Mouse (Mus musculus) limb, embryonic 13.5 days (tissue): ENCODE data around the gene Mtss1l. TPM values are rescaled to one million over a fixed set of nuclear protein-coding genes. Genes with fewer than 3 reads are reported as not detected.

Source experiments
- ATAC-seq: fragments of 200-750 bp; cut with Nextera tagmentation; 2 replicates; pipeline ENCODE4 v1.8.0; 2017; ENCODE audit warnings: low read depth, moderate number of reproducible peaks, moderate TSS enrichment; ENCODE audit not compliant: low FRiP score
- H3K27ac ChIP-seq: fragments of 300-500 bp; sonication (generic); 2 replicates; pipeline ENCODE4 v1.5.1; 2015; ENCODE audit warnings: inconsistent platforms, mild to moderate bottlenecking, moderate library complexity
- H3K27me3 ChIP-seq: fragments of 300-500 bp; sonication (generic); 2 replicates; pipeline ENCODE4 v1.6.1; 2015; ENCODE audit warnings: mild to moderate bottlenecking, inconsistent platforms
- H3K36me3 ChIP-seq: fragments of 300-500 bp; sonication (generic); 2 replicates; pipeline ENCODE4 v1.6.1; 2015; ENCODE audit warnings: inconsistent platforms, mild to moderate bottlenecking, moderate library complexity
- H3K4me1 ChIP-seq: fragments of 300-500 bp; sonication (generic); 2 replicates; pipeline ENCODE4 v1.6.1; 2015; ENCODE audit warnings: inconsistent platforms
- H3K4me2 ChIP-seq: fragments of 300-500 bp; sonication (generic); replicated peaks from 2 replicates; pipeline ENCODE4 v1.6.1; 2015; ENCODE audit warnings: inconsistent platforms, mild to moderate bottlenecking, moderate library complexity
- H3K4me3 ChIP-seq: fragments of 300-500 bp; sonication (generic); 2 replicates; pipeline ENCODE4 v1.5.1; 2015; ENCODE audit warnings: moderate library complexity, mild to moderate bottlenecking, inconsistent platforms
- H3K9ac ChIP-seq: fragments of 300-500 bp; sonication (generic); 2 replicates; pipeline ENCODE4 v1.6.1; 2015; ENCODE audit warnings: mild to moderate bottlenecking, inconsistent platforms
- H3K9me3 ChIP-seq: fragments of 300-500 bp; sonication (generic); 2 replicates; pipeline ENCODE4 v1.6.1; 2016; ENCODE audit warnings: inconsistent platforms
- WGBS: fragments of 180-500 bp; shearing (Covaris S2); methylation state at CpG from one replicate; pipeline ENCODE4 v1.1.7; 2015; 5-methylcytosine and 5-hydroxymethylcytosine counted together
- polyA plus RNA-seq: library from polyadenylated mRNA; unstranded; fragments of >200 nt; fragmentation: Nextera tagmentation; extraction: Ambion mirVana; gene quantifications from 2 replicates; pipeline ENCODE4 v1.2.1, GENCODE M21; 2015

Mtss1l gene
- polyA plus RNA-seq, 1 experiment from 2014 or later = 10.4 TPM

DNA sequence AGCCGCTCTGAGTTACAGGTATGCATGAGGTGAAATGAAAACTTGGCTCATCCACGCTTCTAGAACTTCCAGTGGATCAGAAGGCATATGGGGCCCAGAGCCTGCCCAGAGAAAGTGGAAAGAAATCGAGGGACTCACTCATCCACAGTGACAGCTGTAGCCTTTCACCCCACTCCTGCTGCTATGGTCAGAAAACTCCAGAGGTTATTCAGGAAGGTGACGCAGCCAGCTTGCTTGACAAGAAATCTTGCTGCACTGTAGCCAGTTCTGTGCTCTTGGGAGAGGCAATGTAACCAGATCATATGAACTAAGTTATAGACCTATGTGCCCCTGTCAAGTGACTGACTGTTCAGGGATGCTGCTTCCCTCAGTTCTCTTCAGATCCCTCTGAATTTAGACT, 25.2 kb upstream of the Mtss1l start:
- H3K36me3 ChIP-seq = peaks cover 12% of the 10 kb centered on the region
- H3K27ac ChIP-seq = no peak overlapping the region
- no peaks in the 10 kb centered on the region for H3K27me3 ChIP-seq
- WGBS = 90% methylated on average over 4 of the region's 4 CpGs
- no peak overlapping the region for H3K9ac ChIP-seq
- no peak for ATAC-seq
- H3K4me2 ChIP-seq = no peak overlapping the region
- H3K4me1 ChIP-seq = peaks cover 13% of the 10 kb centered on the region
- no peak overlapping the region for H3K4me3 ChIP-seq
- H3K9me3 ChIP-seq = no peaks in the 10 kb centered on the region

DNA sequence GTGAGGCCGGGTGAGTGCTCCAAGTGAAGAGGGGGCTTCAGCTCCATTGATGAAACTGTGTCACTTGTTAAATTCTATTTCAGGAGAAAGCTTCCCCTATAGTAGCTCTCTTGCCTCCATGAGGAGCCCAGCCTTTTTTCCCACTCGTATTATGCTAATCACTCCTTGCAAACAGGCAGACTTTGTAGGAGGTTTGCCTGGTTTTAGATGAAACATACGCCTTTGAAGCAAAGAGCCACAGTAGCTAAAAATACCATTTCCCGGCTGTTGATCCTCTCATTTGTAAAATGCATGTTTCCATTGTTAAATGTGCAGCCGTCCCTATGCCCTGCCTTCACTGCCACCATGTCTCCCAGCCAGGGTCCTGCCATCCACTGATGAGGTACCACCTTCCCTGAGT, 23.7 kb upstream of the Mtss1l start:
- 82% methylated on average over 5 of the region's 5 CpGs for WGBS
- Histone ChIP-seq H3K9ac (no peak overlapping the region), H3K27ac (no peak overlapping the region), H3K9me3 (no peaks in the 10 kb centered on the region), H3K4me1 (peaks cover 23% of the 10 kb centered on the region), H3K27me3 (no peaks in the 10 kb centered on the region), H3K36me3 (peaks cover 16% of the 10 kb centered on the region), H3K4me2 (no peak overlapping the region), H3K4me3 (no peak overlapping the region)
- no peak for ATAC-seq

DNA sequence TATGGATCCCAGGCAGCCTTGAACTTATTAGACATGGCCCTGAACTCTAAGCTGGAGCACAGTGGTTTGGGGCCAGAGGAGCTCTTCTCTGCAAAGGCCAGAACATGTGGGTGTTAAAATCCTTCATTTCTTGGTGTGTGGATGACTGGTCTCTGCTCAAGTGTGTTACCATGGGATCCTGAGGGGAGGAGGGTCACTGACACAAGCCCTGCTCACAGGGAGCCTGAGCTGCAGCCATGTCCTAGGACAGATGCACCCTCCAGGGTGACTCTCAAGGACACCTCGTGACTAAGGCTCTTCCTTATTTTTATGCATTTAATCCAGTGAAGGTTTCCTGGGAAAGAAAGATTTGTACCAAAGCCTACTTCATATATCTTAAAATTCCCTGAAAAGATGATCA, 23.2 kb upstream of the Mtss1l start:
- peaks cover 29% of the 10 kb centered on the region for H3K4me1 ChIP-seq
- ATAC-seq = no peak
- no peaks in the 10 kb centered on the region for H3K27me3 ChIP-seq
- H3K9ac ChIP-seq = no peak overlapping the region
- H3K4me2 ChIP-seq = no peak overlapping the region
- H3K4me3 ChIP-seq = no peak overlapping the region
- no peaks in the 10 kb centered on the region for H3K9me3 ChIP-seq
- peaks cover 16% of the 10 kb centered on the region for H3K36me3 ChIP-seq
- H3K27ac ChIP-seq = no peak overlapping the region
- 69% methylated on average over 1 of the region's 1 CpGs for WGBS

DNA sequence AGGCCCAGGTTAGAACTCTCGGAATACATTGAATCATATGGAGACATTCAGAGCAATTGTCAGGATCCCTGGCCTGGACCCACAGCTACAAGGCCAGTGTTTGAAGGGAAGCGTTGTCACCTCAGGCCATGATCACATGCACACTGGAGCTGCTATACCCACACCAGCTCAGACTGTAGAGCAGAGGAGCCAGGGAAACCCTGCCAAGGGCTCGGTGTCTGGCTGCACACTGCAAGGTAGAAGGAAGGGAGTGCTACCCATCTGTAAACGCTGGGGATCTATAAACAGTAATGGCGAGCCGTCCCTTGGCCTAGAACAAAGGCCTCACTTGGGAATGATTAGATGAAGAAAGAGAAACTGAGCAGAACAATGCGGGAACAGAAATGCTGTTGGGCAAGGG, 21.8 kb upstream of the Mtss1l start:
- no peak overlapping the region for H3K4me2 ChIP-seq
- no peaks in the 10 kb centered on the region for H3K27me3 ChIP-seq
- 77% methylated on average over 7 of the region's 7 CpGs for WGBS
- H3K4me3 ChIP-seq = no peak overlapping the region
- ATAC-seq = no peak
- no peak overlapping the region for H3K27ac ChIP-seq
- H3K36me3 ChIP-seq = peaks cover 16% of the 10 kb centered on the region
- no peak overlapping the region for H3K9ac ChIP-seq
- H3K9me3 ChIP-seq = no peaks in the 10 kb centered on the region
- H3K4me1 ChIP-seq = peaks cover 42% of the 10 kb centered on the region

DNA sequence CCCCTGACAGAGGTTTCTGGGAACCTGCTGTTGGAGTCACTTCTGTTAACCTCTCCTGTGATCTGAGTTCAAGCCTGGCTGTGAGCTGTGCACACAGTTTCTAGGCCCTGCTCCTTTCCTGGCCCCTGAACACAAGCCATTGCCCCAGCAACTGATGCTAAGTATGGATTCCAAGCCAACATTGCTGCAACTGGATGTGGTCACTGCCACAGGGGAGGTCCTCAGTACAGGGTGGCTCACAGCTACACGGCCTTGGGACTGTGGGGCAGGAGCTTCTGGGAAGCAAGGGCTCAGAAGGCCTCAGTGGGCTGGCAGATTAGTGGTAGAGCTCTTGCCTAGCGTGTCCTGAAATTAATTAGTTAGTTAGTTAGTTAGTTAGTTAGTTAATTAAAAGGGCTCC, 20.7 kb upstream of the Mtss1l start:
- Histone ChIP-seq H3K27ac (no peak overlapping the region), H3K9me3 (no peaks in the 10 kb centered on the region), H3K9ac (no peak overlapping the region), H3K4me2 (no peak overlapping the region), H3K4me3 (no peak overlapping the region), H3K27me3 (no peaks in the 10 kb centered on the region), H3K36me3 (peaks cover 16% of the 10 kb centered on the region), H3K4me1 (peaks cover 43% of the 10 kb centered on the region)
- WGBS = 85% methylated on average over 2 of the region's 2 CpGs
- no peak for ATAC-seq

DNA sequence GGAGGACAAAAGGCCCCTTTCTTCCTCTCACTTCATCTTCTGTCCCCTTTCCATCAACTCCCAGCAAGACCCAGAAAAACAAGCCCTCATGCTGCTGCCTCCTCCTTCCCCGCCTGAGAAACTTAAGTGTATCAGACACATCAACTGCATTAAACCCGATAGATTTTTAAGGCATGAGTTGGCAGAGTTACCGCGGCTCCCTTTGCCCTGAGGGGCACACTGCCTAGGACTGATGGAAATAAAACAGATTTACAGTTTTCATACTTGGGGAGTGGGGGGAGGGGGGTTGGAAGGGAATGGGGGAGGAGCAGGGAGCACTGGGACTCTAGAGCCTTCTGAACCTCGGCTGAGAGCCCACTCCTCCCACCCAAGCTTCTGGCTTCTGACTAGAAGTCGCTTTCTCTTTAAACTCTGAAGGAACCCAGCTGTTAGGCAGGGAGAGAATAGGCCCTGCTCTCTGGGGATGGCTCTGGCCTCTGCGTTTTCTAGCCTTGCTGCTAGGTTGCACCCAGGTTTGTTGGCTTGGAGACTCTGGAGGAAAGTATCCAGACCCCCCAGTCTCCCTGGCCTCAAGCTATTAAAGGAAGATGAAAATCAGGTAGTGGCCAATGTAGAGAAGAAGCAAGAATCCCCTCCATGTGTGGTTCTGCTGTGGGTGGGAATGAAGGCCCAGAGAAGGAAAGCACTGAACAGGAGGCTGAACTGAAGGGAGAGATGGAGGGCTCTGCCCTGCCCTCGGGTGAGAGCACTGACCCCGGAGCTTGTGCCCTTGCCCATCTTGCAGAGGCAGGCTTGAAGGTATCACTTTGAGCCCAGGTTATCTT, 18.4 kb upstream of the Mtss1l start:
- Histone ChIP-seq H3K4me1 (peaks cover 48% of the 10 kb centered on the region), H3K9ac (peak overlapping the region; percentile 50), H3K4me2 (peak overlapping the region; percentile 31), H3K27ac (peak overlapping the region; percentile 88), H3K4me3 (no peak overlapping the region), H3K36me3 (peaks cover 10% of the 10 kb centered on the region; the same call in 1 of the 2 replicates), H3K27me3 (no peaks in the 10 kb centered on the region), H3K9me3 (no peaks in the 10 kb centered on the region)
- ATAC-seq = peak; percentile 34; the same call in 1 of the 2 replicates
- WGBS = 40% methylated on average over 9 of the region's 9 CpGs

DNA sequence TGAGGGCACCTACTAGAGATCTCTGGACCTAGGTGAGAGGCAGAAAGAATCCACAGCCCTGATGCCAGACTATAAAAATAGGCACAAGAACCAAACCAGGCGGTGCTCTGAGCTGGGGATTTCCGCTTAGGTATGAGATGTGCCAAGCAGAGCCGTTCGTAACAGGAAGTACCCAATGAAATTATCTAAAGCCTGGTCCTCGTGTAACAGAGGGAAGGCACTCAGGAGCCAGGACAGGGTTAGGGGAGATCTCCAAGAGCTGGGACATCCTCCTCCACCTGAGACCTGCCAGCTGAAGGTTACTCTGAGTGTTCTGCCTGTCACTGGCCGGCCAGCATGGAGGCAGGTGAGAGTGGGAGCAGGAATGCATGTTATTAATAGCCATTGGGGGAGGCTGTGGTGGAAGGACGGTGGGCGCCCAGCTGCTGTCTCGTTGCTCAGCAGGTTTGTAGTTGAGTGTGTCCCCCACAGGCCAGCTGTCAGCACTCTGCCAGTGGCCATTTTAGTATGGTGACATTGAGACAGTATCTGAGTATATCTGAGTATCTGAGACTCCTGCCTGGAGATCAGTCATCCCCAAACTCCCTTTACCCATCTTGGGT, 17.7 kb upstream of the Mtss1l start:
- Histone ChIP-seq H3K36me3 (peaks cover 10% of the 10 kb centered on the region; the same call in 1 of the 2 replicates), H3K4me2 (peak overlapping the region; percentile 31; the same call in 1 of the 2 replicates), H3K4me1 (peaks cover 48% of the 10 kb centered on the region), H3K27ac (peak overlapping the region; percentile 88), H3K9me3 (no peaks in the 10 kb centered on the region), H3K4me3 (no peak overlapping the region), H3K27me3 (no peaks in the 10 kb centered on the region), H3K9ac (peak overlapping the region; percentile 50)
- WGBS = 62% methylated on average over 9 of the region's 9 CpGs
- no peak for ATAC-seq

DNA sequence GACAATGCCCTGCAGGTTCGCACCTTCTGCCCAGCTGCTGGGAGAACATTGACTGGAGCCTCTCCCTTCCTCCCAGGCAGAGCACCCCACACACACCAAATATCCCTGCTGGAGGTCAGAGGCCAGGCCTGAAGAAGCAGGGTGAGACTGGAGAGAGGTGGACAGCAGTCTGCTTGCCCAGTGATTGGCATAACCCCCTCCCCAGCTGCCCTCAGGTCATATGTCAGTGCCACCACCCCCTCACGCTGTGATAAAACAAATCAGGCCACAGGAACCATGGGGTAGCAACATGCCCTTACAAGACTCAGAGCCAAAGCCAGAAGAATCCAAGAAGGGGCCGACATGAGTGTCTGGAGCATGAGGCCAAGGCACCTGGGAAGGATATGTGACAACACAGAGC, 17.2 kb upstream of the Mtss1l start:
- Histone ChIP-seq H3K4me3 (no peak overlapping the region), H3K4me1 (peaks cover 52% of the 10 kb centered on the region), H3K9me3 (no peaks in the 10 kb centered on the region), H3K9ac (no peak overlapping the region), H3K27ac (peak overlapping the region; percentile 88; the same call in 1 of the 2 replicates), H3K27me3 (no peaks in the 10 kb centered on the region), H3K36me3 (peaks cover 10% of the 10 kb centered on the region; the same call in 1 of the 2 replicates), H3K4me2 (no peak overlapping the region)
- 79% methylated on average over 3 of the region's 3 CpGs for WGBS
- ATAC-seq = no peak

DNA sequence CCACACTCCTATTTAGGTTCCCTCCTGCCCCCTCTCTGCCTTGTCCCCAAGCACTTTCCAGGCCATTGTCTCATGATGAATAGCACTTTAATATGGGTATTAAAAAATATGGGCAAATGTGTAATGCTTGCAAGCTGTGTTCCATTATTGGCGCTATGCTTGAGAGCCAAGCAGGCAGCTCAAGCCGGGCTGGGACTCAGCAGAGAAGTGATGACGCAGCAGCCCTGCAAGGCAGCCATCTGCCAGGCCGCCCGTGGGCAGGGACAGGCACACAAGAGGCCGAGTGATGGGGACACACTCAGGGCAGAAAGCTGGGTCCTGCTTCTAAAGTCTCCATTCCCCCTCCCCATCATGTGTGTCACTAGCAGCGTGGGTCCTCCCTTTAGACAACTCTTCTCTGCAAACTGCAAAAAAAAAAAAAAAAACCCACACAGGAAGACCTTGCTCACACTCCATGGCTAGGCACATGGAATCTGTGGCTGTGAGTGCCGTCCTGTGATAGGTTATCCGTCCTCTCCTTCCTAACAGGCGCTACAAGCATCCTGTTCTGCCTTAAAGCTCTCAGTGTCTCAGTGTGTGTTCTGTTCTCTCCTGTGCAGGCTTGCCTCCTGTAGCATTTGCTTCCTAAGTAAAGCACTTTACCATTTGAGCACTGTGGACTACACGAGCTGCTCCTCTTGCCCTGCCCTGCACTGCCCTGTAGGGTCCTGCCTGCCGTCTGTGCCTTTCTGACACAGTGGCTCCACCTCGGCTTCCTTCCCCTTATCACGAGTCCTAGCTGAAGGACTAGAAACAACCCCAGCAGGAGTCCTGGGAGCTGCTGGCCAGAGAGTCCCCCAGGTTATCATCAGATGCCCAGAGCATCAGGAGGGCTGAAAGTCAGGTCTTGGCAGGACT, 15.6 kb upstream of the Mtss1l start:
- no peaks in the 10 kb centered on the region for H3K27me3 ChIP-seq
- H3K27ac ChIP-seq = peak overlapping the region; percentile 48
- no peak for ATAC-seq
- no peak overlapping the region for H3K4me2 ChIP-seq
- peaks cover 66% of the 10 kb centered on the region for H3K4me1 ChIP-seq
- WGBS = 67% methylated on average over 14 of the region's 14 CpGs
- no peaks in the 10 kb centered on the region for H3K9me3 ChIP-seq
- no peak overlapping the region for H3K9ac ChIP-seq
- H3K4me3 ChIP-seq = no peak overlapping the region
- H3K36me3 ChIP-seq = peaks cover 15% of the 10 kb centered on the region; the same call in 1 of the 2 replicates

DNA sequence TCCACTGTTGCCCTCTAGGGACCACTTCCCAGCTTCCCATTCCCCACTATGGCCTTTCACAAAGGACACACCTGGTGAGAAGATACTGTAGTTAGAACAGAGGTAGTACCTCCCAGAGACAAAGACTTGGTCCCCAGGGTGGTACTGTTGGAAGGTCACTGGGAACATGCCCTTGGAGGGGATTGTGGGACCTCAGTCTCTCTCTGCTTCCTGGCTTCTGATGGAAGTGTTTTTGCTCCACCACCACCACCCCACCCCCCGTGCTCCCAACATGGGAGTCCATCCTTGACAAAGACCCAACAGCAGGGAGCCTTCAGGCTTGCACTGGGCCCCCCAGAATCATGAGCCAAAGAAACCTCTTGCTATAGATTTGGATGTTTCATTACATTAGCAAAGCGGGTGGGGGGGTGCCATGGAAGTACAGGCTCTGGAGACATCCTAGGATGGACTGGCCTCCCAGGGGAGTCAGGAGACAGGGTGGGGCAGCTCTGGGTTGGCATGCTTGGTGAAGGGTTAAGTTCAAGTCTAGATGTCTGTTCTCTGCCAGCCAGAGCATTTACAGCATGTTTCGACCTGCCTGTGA, 14.9 kb upstream of the Mtss1l start:
- ATAC-seq = no peak
- H3K27ac ChIP-seq = peak overlapping the region; percentile 48
- H3K9me3 ChIP-seq = no peaks in the 10 kb centered on the region
- no peak overlapping the region for H3K4me2 ChIP-seq
- 84% methylated on average over 3 of the region's 3 CpGs for WGBS
- H3K27me3 ChIP-seq = no peaks in the 10 kb centered on the region
- no peak overlapping the region for H3K9ac ChIP-seq
- H3K4me3 ChIP-seq = no peak overlapping the region
- peaks cover 71% of the 10 kb centered on the region for H3K4me1 ChIP-seq
- H3K36me3 ChIP-seq = peaks cover 14% of the 10 kb centered on the region

DNA sequence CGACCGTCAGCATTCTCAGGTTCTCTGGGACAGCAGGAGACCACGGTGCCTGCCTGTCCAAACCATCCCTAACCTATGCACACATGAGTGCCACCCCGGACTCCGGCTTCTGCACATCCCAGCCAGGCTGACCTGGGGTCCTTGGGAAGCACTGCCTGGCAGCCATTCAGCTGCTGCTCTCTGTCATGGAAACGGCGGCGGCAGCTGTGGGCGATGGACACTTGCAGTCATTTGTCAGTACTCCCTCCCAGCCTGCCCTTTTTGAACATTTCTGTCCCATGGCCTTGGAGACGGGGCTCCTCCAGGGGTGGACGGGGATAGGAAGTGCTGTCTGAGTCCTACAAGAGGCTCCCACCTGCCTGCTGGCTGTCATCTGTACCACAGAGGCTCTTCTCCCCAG, 12.8 kb upstream of the Mtss1l start:
- Histone ChIP-seq H3K9ac (no peak overlapping the region), H3K27me3 (no peaks in the 10 kb centered on the region), H3K36me3 (peaks cover 28% of the 10 kb centered on the region), H3K4me2 (no peak overlapping the region), H3K4me3 (no peak overlapping the region), H3K27ac (no peak overlapping the region), H3K4me1 (peaks cover 52% of the 10 kb centered on the region), H3K9me3 (no peaks in the 10 kb centered on the region)
- WGBS = 87% methylated on average over 11 of the region's 11 CpGs
- no peak for ATAC-seq
